Mouse (Mus musculus): ENCODE measurements around the gene Shisa7. TPM values are rescaled to one million over a fixed set of nuclear protein-coding genes. Genes with fewer than 3 reads are reported as not detected.
"Not testable (repeated sequence)": the region's sequence is repeated elsewhere in the genome, so short reads cannot be mapped to it uniquely, and the experiment has no call there.

Gene Shisa7
- polyA plus RNA-seq, 1 experiment = 14.1 TPM

DNA sequence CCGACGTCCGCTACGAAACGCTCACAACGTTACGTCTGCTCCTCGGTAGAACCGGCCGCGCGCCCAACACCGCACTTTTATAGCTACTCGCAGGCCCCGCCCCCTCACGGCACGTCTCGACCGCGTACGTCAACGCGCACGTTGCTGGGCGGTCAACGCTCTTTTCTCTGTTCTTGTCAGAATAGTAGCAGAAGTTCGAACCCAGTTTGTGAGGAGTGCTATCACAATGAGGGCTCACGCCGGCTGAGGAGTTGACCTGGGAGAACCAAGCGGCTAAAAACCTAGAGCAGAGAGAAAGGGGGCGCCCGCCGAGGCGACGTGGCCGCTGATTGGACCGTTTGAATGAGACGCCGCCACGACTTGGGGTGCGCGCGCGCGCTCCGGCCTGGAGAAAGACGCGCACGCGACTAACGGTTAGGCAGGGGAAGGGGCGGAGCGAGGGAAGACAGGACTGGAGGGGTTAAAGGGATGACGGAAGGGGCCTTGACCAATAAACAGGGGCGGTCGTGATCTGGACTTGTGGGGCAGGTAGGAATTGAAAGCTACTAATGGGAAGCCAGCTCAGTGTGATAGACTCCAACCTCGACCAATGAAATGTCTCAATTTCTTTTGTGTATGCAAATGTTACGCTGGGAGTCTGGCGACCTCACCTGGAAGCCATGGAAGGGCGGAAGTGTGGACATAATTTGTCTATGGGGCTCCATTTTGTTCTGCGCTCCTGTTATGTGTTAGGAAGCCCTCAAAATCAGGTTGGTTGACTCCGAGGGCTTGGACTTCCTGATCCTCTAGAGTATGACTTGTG lies 32.0 kb downstream of the Shisa7 start, which contains the start of gene Ube2s:
Gene Ube2s (minus strand): TSS at position 288 of the 802 bp plus-strand sequence.
- Histone ChIP-seq H3K4me3 (ENCODE audit: insufficient read depth, low read depth, low read length) (peak within 1 kb of the TSS; percentile 83), H3K27ac (ENCODE audit: insufficient read depth, low read depth, low read length) (peak within 1 kb of the TSS; percentile 98), H3K27me3 (replicated peaks; ENCODE audit: control insufficient read depth, insufficient read depth, low read length) (no peaks in the 10 kb centered on the region), H3K36me3 (ENCODE audit: control insufficient read depth, insufficient read depth, low read length) (no peaks in the 10 kb centered on the region; the same call in 1 of the 2 replicates), H3K4me1 (ENCODE audit: control insufficient read depth, insufficient read depth, low read length) (peaks cover 6% of the 10 kb centered on the region; the same call in 1 of the 2 replicates)
- TF ChIP-seq POLR2A (IDR thresholded peaks at IDR 0.05; ENCODE audit: low read depth, low read length) = peak; percentile 88
- no peak for TF ChIP-seq CTCF (conservative IDR thresholded peaks at IDR 0.05; ENCODE audit: insufficient read depth, insufficient read length, low read depth, low read length)
- WGBS = under 1% methylated on average over 62 of the region's 62 CpGs
- peak; percentile 100 for DNase-seq

DNA sequence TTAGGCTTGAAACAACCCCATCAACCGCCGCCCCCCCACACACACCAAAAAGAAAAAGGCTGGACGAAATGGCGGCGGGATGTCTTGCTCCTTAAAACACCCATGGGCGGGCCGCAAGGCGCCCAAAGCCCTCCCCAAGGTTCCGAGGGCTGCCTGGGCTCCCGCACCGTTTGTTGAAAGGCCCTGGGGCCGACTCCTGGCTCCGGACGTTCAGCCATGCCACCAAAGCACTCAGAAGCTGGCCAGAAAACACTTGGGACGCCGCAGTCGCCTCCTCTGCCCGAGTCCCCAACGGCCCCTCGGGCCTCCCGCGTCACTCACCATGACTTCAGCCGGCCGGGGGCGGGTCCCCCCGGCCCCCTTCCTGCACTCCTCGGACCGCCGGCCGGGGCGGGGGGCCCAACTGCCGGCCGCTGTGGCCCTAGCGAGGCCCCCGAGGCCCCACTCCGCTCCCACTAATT lies 32.6 kb downstream of the Shisa7 start:
- Histone ChIP-seq H3K4me1 (ENCODE audit: control insufficient read depth, insufficient read depth, low read length) (peaks cover 6% of the 10 kb centered on the region; the same call in 1 of the 2 replicates), H3K36me3 (ENCODE audit: control insufficient read depth, insufficient read depth, low read length) (peaks cover 4% of the 10 kb centered on the region), H3K4me3 (ENCODE audit: insufficient read depth, low read depth, low read length) (peak overlapping the region; percentile 73), H3K27me3 (replicated peaks; ENCODE audit: control insufficient read depth, insufficient read depth, low read length) (no peaks in the 10 kb centered on the region), H3K27ac (ENCODE audit: insufficient read depth, low read depth, low read length) (peak overlapping the region; percentile 26; the same call in 1 of the 2 replicates)
- DNase-seq = no peak
- 1% methylated on average over 30 of the region's 36 CpGs for WGBS
- TF ChIP-seq POLR2A (IDR thresholded peaks at IDR 0.05; ENCODE audit: low read depth, low read length) = no peak
- TF ChIP-seq CTCF (conservative IDR thresholded peaks at IDR 0.05; ENCODE audit: insufficient read depth, insufficient read length, low read depth, low read length) = no peak

DNA sequence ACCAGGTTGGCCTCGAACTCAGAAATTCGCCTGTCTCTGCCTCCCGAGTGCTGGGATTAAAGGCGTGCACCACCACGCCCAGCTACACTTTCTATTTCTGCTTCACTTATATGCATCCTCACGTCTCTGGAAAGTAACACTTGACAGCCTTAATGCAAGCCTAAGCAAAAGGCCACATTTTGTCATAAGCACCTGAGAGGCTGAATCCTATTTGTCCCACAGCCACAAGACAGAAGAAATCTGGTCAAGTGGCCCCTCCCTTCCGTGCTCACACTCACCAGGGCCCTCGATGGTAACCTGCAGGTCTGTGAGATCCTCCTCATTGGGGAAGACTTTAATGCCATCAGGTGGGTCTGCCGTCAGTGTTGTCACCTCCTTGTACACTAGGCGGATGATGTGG lies 33.4 kb downstream of the Shisa7 start:
- WGBS = 24% methylated on average over 10 of the region's 10 CpGs
- H3K4me3 ChIP-seq (ENCODE audit: insufficient read depth, low read depth, low read length) = peak overlapping the region; percentile 73
- H3K4me1 ChIP-seq (ENCODE audit: control insufficient read depth, insufficient read depth, low read length); DNase-seq; H3K36me3 ChIP-seq (ENCODE audit: control insufficient read depth, insufficient read depth, low read length); H3K27me3 ChIP-seq (replicated peaks; ENCODE audit: control insufficient read depth, insufficient read depth, low read length); H3K27ac ChIP-seq (ENCODE audit: insufficient read depth, low read depth, low read length): not testable (repeated sequence)

DNA sequence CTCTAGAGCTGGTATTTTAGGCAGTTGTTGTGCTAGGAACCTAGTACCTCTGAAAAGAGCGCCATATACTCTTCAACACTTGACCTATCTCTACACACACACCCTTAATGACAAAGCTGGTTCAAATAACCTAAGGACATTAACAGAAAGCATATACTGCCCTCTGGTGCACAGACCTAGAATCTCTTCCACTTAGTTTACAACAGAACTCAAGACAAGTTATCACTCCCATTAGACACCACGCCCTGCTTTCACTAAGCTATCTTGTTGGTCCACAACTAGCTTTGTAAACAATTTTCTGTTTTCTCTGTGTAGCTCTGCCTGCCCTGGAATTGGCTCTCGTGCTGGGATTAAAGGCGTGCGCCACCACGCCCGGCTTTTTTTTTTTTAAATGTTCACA lies 37.8 kb downstream of the Shisa7 start:
- H3K4me3 ChIP-seq (ENCODE audit: insufficient read depth, low read depth, low read length) = no peak overlapping the region
- H3K4me1 ChIP-seq (ENCODE audit: control insufficient read depth, insufficient read depth, low read length) = peaks cover 3% of the 10 kb centered on the region; the same call in 1 of the 2 replicates
- no peaks in the 10 kb centered on the region for H3K27me3 ChIP-seq (replicated peaks; ENCODE audit: control insufficient read depth, insufficient read depth, low read length)
- peaks cover 4% of the 10 kb centered on the region for H3K36me3 ChIP-seq (ENCODE audit: control insufficient read depth, insufficient read depth, low read length)
- no peak overlapping the region for H3K27ac ChIP-seq (ENCODE audit: insufficient read depth, low read depth, low read length)
- 0 out of 2 replicates have a peak, but pooled peaks have one; percentile 11 for TF ChIP-seq CTCF (conservative IDR thresholded peaks at IDR 0.05; ENCODE audit: insufficient read depth, insufficient read length, low read depth, low read length)
- TF ChIP-seq POLR2A (IDR thresholded peaks at IDR 0.05; ENCODE audit: low read depth, low read length) = no peak
- peak; percentile 61 for DNase-seq
- WGBS = 84% methylated on average over 7 of the region's 7 CpGs

DNA sequence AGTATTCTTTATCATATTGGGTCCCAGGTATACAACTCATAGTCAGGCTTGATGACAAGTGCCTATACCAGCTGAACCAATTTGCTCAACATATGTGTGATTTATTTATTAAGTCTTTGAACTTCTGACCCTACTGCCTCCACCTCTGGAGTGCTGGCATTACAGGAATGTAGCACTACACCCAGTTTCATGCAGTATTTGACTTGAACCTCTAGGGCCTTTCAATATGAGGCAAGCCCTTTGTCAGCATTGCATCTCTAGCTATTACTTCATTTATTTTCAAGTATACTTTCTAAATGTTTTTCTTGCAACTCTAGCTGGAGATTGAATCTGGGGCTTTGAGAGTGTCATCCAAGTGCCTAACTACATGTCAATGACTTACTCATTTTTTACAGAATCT lies 42.2 kb downstream of the Shisa7 start:
- Histone ChIP-seq H3K4me3 (ENCODE audit: insufficient read depth, low read depth, low read length) (no peak overlapping the region), H3K27ac (ENCODE audit: insufficient read depth, low read depth, low read length) (no peak overlapping the region), H3K4me1 (ENCODE audit: control insufficient read depth, insufficient read depth, low read length) (no peaks in the 10 kb centered on the region), H3K36me3 (ENCODE audit: control insufficient read depth, insufficient read depth, low read length) (peaks cover 4% of the 10 kb centered on the region), H3K27me3 (replicated peaks; ENCODE audit: control insufficient read depth, insufficient read depth, low read length) (no peaks in the 10 kb centered on the region)
- DNase-seq = no peak
- no peak for TF ChIP-seq POLR2A (IDR thresholded peaks at IDR 0.05; ENCODE audit: low read depth, low read length)
- no peak for TF ChIP-seq CTCF (conservative IDR thresholded peaks at IDR 0.05; ENCODE audit: insufficient read depth, insufficient read length, low read depth, low read length)

DNA sequence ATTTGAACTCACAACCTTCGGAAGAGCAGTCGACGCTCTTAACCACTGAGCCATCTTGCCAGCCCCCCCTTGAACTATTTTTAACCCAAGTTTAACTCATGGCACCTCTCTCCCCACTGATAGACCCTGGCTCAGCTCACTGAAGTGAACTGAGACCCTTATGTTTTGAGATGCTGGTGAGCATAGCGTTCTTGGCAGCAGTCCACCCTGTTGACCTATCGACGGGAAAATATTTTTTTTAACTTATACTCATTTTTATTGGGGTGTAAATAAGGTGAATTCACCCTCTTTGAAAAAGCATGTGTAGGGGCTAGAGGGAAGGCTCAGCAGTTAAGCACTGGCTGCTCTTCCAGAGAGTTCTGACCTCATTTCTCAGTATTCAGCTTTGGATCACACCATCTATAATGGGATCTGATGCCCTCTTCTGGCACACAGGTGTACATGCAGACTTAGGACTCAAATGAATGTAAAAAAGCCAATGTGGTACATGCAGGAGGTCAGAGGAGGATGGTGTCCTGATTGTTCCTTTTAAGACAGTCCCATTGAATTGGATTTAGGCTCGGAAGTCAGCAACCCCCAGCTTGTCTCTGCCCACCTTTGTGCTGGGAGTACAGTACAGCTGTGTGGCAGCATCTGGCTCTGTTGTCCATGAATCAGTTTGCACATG lies 48.6 kb downstream of the Shisa7 start:
- Histone ChIP-seq H3K4me3 (ENCODE audit: insufficient read depth, low read depth, low read length) (no peak overlapping the region), H3K27ac (ENCODE audit: insufficient read depth, low read depth, low read length) (no peak overlapping the region), H3K27me3 (replicated peaks; ENCODE audit: control insufficient read depth, insufficient read depth, low read length) (no peaks in the 10 kb centered on the region), H3K4me1 (ENCODE audit: control insufficient read depth, insufficient read depth, low read length) (0 out of 2 replicates have a peak, but pooled peaks cover 3% of the 10 kb centered on the region), H3K36me3 (ENCODE audit: control insufficient read depth, insufficient read depth, low read length) (peaks cover 2% of the 10 kb centered on the region; the same call in 1 of the 2 replicates)
- TF ChIP-seq POLR2A (IDR thresholded peaks at IDR 0.05; ENCODE audit: low read depth, low read length) (no peak), CTCF (conservative IDR thresholded peaks at IDR 0.05; ENCODE audit: insufficient read depth, insufficient read length, low read depth, low read length) (peak; percentile 43)
- WGBS = 59% methylated on average over 7 of the region's 7 CpGs
- peak; percentile 62 for DNase-seq

DNA sequence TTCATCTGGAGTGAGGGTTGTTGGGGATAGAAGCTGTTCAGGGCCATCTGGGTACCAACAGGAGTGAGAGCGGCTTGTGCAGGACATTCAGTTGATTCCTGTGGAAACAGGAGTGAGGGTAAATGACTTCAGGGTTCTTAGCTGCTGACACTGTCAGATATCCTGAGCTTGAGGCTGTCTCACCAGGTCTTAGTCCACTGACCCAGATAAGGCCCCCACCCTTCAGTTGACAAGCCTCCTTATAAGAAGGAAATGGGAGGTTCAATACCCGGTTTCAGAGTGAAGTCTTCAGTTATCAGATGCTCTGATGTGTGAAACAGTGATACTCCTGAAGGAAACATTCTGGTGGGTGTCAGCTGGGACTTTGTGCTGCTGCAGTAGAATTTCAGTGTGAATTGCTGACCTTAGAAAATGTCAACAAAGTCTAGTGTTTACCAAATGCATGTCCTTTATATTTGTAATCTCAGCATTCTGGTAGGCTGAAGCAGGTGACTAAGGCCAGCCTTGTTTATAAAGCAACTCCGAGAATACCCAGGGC lies 49.8 kb downstream of the Shisa7 start:
- no peak for TF ChIP-seq POLR2A (IDR thresholded peaks at IDR 0.05; ENCODE audit: low read depth, low read length)
- TF ChIP-seq CTCF (conservative IDR thresholded peaks at IDR 0.05; ENCODE audit: insufficient read depth, insufficient read length, low read depth, low read length) = no peak
- Histone ChIP-seq H3K4me1 (ENCODE audit: control insufficient read depth, insufficient read depth, low read length) (peaks cover 8% of the 10 kb centered on the region; the same call in 1 of the 2 replicates), H3K27me3 (replicated peaks; ENCODE audit: control insufficient read depth, insufficient read depth, low read length) (no peaks in the 10 kb centered on the region), H3K36me3 (ENCODE audit: control insufficient read depth, insufficient read depth, low read length) (peaks cover 2% of the 10 kb centered on the region; the same call in 1 of the 2 replicates), H3K27ac (ENCODE audit: insufficient read depth, low read depth, low read length) (no peak overlapping the region), H3K4me3 (ENCODE audit: insufficient read depth, low read depth, low read length) (no peak overlapping the region)
- WGBS = 59% methylated on average over 3 of the region's 3 CpGs
- no peak for DNase-seq

Measured in kidney, adult 2 months (tissue).